Mouse (Mus musculus) ES-E14 (cell line): ENCODE measurements at regions not wholly inside any gene's neighbourhood (a gene's known extent, or its start where the extent isn't known, plus 50 kb on each side); places are given as distances from the start of the nearest gene placed in this dataset.

Experiments
- CHD2 ChIP-seq: IDR thresholded peaks from 2 replicates; pipeline ENCODE4 v1.6.1; 2014; ENCODE audit warnings: mild to moderate bottlenecking, low read depth, low read length, inconsistent platforms
- MAFK ChIP-seq: IDR thresholded peaks from 2 replicates; pipeline ENCODE4 v1.6.1; 2014; ENCODE audit warnings: mild to moderate bottlenecking, low read depth, low read length, inconsistent platforms; ENCODE audit not compliant: insufficient read depth
- ZC3H11A ChIP-seq: IDR thresholded peaks from 2 replicates; pipeline ENCODE4 v1.6.1; 2012; ENCODE audit warnings: low read depth, mild to moderate bottlenecking, inconsistent platforms, low read length, borderline replicate concordance
- ZNF384 ChIP-seq: IDR thresholded peaks from 2 replicates; pipeline ENCODE4 v1.6.1; 2012; ENCODE audit warnings: low read depth, low read length, inconsistent platforms

DNA sequence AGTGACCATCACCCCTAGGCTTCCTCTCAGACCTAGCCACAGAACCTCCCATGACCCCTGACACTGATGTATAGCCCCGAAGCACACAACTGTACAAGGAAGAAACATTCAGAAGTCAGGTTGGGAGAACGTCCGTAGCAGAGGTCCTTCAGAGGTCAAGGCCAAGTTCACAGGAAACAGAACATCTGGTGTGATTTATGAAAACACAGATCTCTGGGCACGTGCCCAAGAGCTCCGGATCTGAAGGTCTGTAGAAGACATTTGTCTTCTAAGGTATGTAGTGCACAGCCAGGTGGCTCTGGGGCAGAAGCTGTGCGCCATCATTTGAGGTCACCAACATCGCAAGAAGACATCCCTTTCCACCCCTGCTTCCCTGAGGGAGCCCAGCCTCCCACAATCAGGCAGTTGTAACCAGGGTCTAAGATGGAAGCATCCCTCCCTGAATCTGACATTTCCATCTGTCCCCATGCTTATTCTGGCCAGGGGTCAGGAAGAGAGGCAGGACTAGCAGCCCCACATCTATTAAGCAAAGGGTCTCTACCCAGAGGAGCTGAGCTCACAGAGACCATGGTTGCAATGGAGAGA, 159.8 kb downstream of the Cct6b start:
- TF ChIP-seq ZNF384 = no peak
- no peak for TF ChIP-seq MAFK
- no peak for TF ChIP-seq ZC3H11A
- TF ChIP-seq CHD2 = no peak
